Mouse (Mus musculus): ENCODE measurements at regions not wholly inside any gene's neighbourhood (a gene's known extent, or its start where the extent isn't known, plus 50 kb on each side); places are given as distances from the start of the nearest gene placed in this dataset.
"Not testable (repeated sequence)": the region's sequence is repeated elsewhere in the genome, so short reads cannot be mapped to it uniquely, and the experiment has no call there.

GRCm38 (mm10) chr15:84616880-84617279, 52.5 kb upstream of the Prr5 start:
- H3K27me3 ChIP-seq (ENCODE audit: control insufficient read depth, insufficient read depth, low read length); H3K27ac ChIP-seq (replicated peaks; ENCODE audit: low read depth, low read length); H3K4me1 ChIP-seq (ENCODE audit: control insufficient read depth, insufficient read depth, low read length); H3K4me3 ChIP-seq (ENCODE audit: low read depth, low read length); ATAC-seq (ENCODE audit: insufficient number of reproducible peaks, low FRiP score, low TSS enrichment, low read depth); H3K9me3 ChIP-seq (ENCODE audit: control insufficient read depth, low read length); H3K36me3 ChIP-seq (ENCODE audit: control insufficient read depth, insufficient read depth, low read length); H3K9ac ChIP-seq (ENCODE audit: low read length); H3K4me2 ChIP-seq (ENCODE audit: low read depth, severe bottlenecking): not testable (repeated sequence)
- WGBS: 11% methylated on average over 8 of the region's 8 CpGs
- DNase-seq (ENCODE audit: low spot score): peak; percentile 81

DNA sequence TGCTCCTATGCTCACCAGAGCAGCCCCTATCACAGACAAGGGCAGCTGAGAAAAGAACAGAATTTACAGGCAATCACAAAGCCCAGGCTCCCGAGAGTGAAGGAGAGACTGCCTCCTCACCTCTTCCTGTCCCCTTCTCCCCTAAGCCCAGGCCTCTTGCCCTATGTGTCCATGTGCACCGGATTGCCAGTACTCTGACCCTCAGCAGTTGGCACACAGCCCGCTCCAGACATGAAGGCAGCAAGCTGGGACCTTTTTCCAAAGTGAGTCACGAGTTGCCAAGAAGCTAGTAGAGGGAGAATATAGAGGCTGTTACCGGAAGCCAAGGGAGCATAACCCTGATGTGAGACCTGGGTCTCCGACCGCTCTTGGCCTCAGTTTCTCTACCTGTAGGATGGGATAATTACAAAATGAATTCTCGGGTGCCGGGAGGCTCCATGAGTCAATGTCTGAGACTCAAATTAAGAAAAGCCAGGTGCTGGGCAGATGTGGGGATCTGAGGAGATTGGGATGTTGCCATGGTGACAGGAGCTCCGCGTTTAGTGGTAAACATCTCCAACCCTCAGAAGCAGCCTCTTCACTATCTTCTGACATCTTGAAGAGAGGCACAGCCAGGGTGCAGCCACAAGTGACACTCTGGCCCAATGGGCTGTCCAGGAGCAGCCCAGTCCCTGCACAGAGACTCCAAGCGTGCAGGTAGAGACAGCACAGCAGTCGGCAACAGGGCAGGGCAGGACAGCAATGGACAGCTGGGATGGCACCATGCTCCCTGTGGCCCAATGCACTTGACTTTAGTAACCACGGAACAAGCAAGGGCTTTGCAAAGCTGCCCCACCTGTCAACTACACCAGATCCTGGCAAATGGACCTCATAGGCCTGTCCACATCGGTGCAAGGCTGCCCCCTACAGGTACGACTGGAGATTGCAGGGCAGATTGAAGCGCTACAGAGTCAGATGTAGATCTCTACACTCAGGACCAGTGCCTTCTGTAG, 55.6 kb upstream of the Prr5 start:
- H3K27ac ChIP-seq (replicated peaks; ENCODE audit: low read depth, low read length): no peak overlapping the region
- ATAC-seq (ENCODE audit: insufficient number of reproducible peaks, low FRiP score, low TSS enrichment, low read depth) (peak; percentile 61; the same call in 1 of the 2 replicates), DNase-seq (ENCODE audit: low spot score) (peak; percentile 97)
- H3K27me3 ChIP-seq (ENCODE audit: control insufficient read depth, insufficient read depth, low read length): peaks cover 9% of the 10 kb centered on the region; the same call in 1 of the 2 replicates
- H3K9me3 ChIP-seq (ENCODE audit: control insufficient read depth, low read length): no peaks in the 10 kb centered on the region
- no peak overlapping the region for H3K9ac ChIP-seq (ENCODE audit: low read length)
- no peak overlapping the region for H3K4me3 ChIP-seq (ENCODE audit: low read depth, low read length)
- no peaks in the 10 kb centered on the region for H3K36me3 ChIP-seq (ENCODE audit: control insufficient read depth, insufficient read depth, low read length)
- no peak overlapping the region for H3K4me2 ChIP-seq (ENCODE audit: low read depth, severe bottlenecking)
- H3K4me1 ChIP-seq (ENCODE audit: control insufficient read depth, insufficient read depth, low read length): no peaks in the 10 kb centered on the region
- WGBS: 48% methylated on average over 17 of the region's 17 CpGs

DNA sequence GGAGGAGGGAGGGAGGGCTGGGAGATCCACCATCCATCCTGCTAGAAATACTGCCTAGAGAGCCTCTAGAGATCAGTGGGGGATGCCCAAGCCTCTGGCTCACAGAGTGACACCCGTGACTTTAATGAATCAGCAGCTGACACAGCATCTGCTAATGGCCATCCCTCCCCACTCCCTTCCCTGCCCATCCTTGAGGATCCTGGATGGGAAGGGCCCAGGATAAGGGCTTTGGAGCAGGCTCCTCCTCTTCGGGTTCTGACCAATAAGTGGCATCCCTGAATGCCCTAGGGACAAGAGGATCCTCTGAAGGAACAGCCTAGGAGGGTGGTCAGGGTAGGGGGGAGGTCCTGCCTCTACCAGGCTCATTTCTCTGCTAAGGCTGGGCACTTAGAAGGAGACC, 55.3 kb upstream of the Rtl6 start:
- Histone ChIP-seq H3K27me3 (ENCODE audit: control insufficient read depth, insufficient read depth, low read length) (peaks cover 9% of the 10 kb centered on the region; the same call in 1 of the 2 replicates), H3K9ac (ENCODE audit: low read length) (no peak overlapping the region), H3K27ac (replicated peaks; ENCODE audit: low read depth, low read length) (no peak overlapping the region), H3K4me3 (ENCODE audit: low read depth, low read length) (no peak overlapping the region), H3K9me3 (ENCODE audit: control insufficient read depth, low read length) (no peaks in the 10 kb centered on the region), H3K4me2 (ENCODE audit: low read depth, severe bottlenecking) (no peak overlapping the region), H3K36me3 (ENCODE audit: control insufficient read depth, insufficient read depth, low read length) (no peaks in the 10 kb centered on the region), H3K4me1 (ENCODE audit: control insufficient read depth, insufficient read depth, low read length) (no peaks in the 10 kb centered on the region)
- 28% methylated on average over 2 of the region's 2 CpGs for WGBS
- ATAC-seq (ENCODE audit: insufficient number of reproducible peaks, low FRiP score, low TSS enrichment, low read depth): no peak
- DNase-seq (ENCODE audit: low spot score): no peak

- no peak overlapping the region for H3K4me2 ChIP-seq (ENCODE audit: low read depth, severe bottlenecking)
- H3K9ac ChIP-seq (ENCODE audit: low read length): no peak overlapping the region
- H3K27me3 ChIP-seq (ENCODE audit: control insufficient read depth, insufficient read depth, low read length): no peaks in the 10 kb centered on the region
- no peaks in the 10 kb centered on the region; the same call in 1 of the 2 replicates for H3K9me3 ChIP-seq (ENCODE audit: control insufficient read depth, low read length)
- ATAC-seq (ENCODE audit: insufficient number of reproducible peaks, low FRiP score, low TSS enrichment, low read depth) (no peak), DNase-seq (ENCODE audit: low spot score) (no peak)
- no peak overlapping the region for H3K4me3 ChIP-seq (ENCODE audit: low read depth, low read length)
- H3K27ac ChIP-seq (replicated peaks; ENCODE audit: low read depth, low read length): no peak overlapping the region
- no peaks in the 10 kb centered on the region for H3K36me3 ChIP-seq (ENCODE audit: control insufficient read depth, insufficient read depth, low read length)
- H3K4me1 ChIP-seq (ENCODE audit: control insufficient read depth, insufficient read depth, low read length): no peaks in the 10 kb centered on the region
- WGBS: 71% methylated on average over 15 of the region's 15 CpGs
Observed at GRCm38 (mm10) chr15:84609825-84610442, 52.3 kb upstream of the Rtl6 start.

DNA sequence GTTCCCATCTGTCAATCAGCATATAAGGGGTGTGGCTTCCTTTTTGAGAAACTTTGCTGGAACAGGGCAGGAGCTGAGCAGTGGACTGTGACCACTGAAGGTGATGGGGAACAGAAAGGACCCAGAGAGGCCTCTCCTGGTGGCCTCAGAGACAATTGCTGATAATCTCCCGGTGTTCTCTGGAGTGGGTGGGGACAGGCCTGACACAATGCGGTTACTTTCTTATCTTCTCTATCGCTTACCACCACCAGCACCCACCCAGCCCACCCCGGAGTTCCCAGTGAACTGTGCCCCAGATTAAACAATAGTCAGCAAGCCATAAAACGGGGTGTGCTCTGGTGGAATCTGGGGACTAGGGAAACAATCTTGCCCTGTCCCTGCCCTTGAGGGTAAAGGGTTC, 51.4 kb upstream of the Rtl6 start:
- WGBS: 77% methylated on average over 5 of the region's 5 CpGs
- H3K9ac ChIP-seq (ENCODE audit: low read length): no peak overlapping the region
- DNase-seq (ENCODE audit: low spot score) (no peak), ATAC-seq (ENCODE audit: insufficient number of reproducible peaks, low FRiP score, low TSS enrichment, low read depth) (no peak)
- H3K4me2 ChIP-seq (ENCODE audit: low read depth, severe bottlenecking): no peak overlapping the region
- H3K36me3 ChIP-seq (ENCODE audit: control insufficient read depth, insufficient read depth, low read length): no peaks in the 10 kb centered on the region
- H3K27me3 ChIP-seq (ENCODE audit: control insufficient read depth, insufficient read depth, low read length): no peaks in the 10 kb centered on the region
- H3K27ac ChIP-seq (replicated peaks; ENCODE audit: low read depth, low read length): no peak overlapping the region
- no peak overlapping the region for H3K4me3 ChIP-seq (ENCODE audit: low read depth, low read length)
- H3K9me3 ChIP-seq (ENCODE audit: control insufficient read depth, low read length): no peaks in the 10 kb centered on the region; the same call in 1 of the 2 replicates
- no peaks in the 10 kb centered on the region for H3K4me1 ChIP-seq (ENCODE audit: control insufficient read depth, insufficient read depth, low read length)

Data from limb, embryonic 11.5 days (tissue).